Mouse (Mus musculus) embryonic fibroblast, embryonic 13.5 days (primary cell): ENCODE results near the gene Ldlrad3.

Experiments used
- CTCF ChIP-seq: IDR thresholded peaks from 2 replicates; pipeline ENCODE4 v1.5.1; 2011; ENCODE audit warnings: mild to moderate bottlenecking, control low read depth, low read length, moderate library complexity, borderline replicate concordance; ENCODE audit not compliant: insufficient read depth
- POLR2A ChIP-seq: IDR thresholded peaks from 2 replicates; pipeline ENCODE4 v1.6.1; 2011; ENCODE audit warnings: low read depth, mild to moderate bottlenecking, control low read depth, low read length, moderate library complexity

DNA sequence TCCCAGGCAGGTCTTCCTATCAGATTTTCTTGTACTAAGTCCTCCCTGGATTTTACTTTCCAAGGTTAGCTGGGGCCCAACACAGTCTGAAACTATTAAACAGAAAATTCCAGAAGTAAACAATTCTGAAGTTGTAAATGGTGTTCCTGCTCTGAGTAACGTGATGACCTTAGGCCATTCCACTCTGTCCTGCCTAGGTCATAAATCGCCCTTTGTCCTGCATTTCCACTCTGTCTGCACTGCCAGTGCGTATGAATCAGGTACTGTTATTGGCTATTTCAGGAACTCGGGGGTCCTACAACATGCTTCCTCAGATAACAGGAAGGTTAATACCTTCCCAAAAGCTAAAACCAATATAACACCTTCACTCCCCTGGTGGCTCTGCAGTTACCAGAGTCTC lies 31.9 kb downstream of the Ldlrad3 start:
- TF ChIP-seq CTCF (no peak), POLR2A (no peak)
